Mouse (Mus musculus): Measurements from ENCODE around the gene Ddx50. TPM values are rescaled to one million over a fixed set of nuclear protein-coding genes. Genes with fewer than 3 reads are reported as not detected.

The Ddx50 gene
- polyA plus RNA-seq, 1 experiment from 2014 or later = 107 TPM

DNA sequence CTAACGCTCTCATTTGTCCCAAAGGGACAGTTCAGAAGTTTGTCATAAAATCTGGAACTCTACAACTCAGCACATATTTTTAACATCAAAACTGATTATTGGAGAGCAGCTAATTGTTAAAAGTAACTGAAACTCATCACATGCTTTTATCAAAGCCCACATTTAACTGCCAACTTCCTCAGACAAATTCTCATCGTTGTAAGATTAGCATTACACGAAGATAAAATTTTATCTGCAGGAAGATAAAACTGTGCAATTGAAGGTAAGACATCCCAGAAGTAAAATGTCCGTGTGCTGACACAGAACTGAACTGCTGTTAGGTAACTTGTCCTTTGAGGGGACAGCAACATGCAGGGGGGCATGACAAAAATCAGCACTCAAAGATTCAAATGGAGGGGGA is 82.2 kb downstream of the Ddx50 start:
- no peaks in the 10 kb centered on the region for H3K4me1 ChIP-seq
- H3K27ac ChIP-seq (replicated peaks) = no peak overlapping the region
- H3K36me3 ChIP-seq = peaks cover 83% of the 10 kb centered on the region
- no peaks in the 10 kb centered on the region for H3K9me3 ChIP-seq
- no peaks in the 10 kb centered on the region for H3K27me3 ChIP-seq
- H3K4me3 ChIP-seq = no peak overlapping the region
- H3K4me2 ChIP-seq (replicated peaks) = no peak overlapping the region
- H3K9ac ChIP-seq (replicated peaks) = no peak overlapping the region
- no peak for ATAC-seq (replicated peaks)
- 92% methylated on average over 4 of the region's 4 CpGs for WGBS

Small RNA genes within 50 kb of the gene (microRNA-seq; reads per million reads assigned to microRNA genes)
- not detected for gene Mir7215

Other genes starting within 250 kb of the Ddx50 start
- gene Hkdc1, start 228.7 kb downstream of the Ddx50 start, polyA plus RNA-seq (2015; fragmentation: Nextera tagmentation; extraction: Ambion mirVana) = 0.24 and 0.36 TPM in 2 replicates
- gene 4930507D05Rik, start 201.7 kb downstream of the Ddx50 start, polyA plus RNA-seq (2015; fragmentation: Nextera tagmentation; extraction: Ambion mirVana) = 1.0 and 1.1 TPM in 2 replicates
- gene Supv3l1, start 201.5 kb downstream of the Ddx50 start, polyA plus RNA-seq (2015; fragmentation: Nextera tagmentation; extraction: Ambion mirVana) = 21.3 and 23.5 TPM in 2 replicates
- 76.1 and 78.8 TPM in 2 replicates for gene Vps26a, start 164.4 kb downstream of the Ddx50 start, polyA plus RNA-seq (2015; fragmentation: Nextera tagmentation; extraction: Ambion mirVana)
- 5.5 and 6.4 TPM in 2 replicates for gene Srgn, start 123.8 kb downstream of the Ddx50 start, polyA plus RNA-seq (2015; fragmentation: Nextera tagmentation; extraction: Ambion mirVana)
- gene Kif1bp, start 72.8 kb downstream of the Ddx50 start, polyA plus RNA-seq (2015; fragmentation: Nextera tagmentation; extraction: Ambion mirVana) = 69.3 and 76.0 TPM in 2 replicates
- 19.0 and 21.6 TPM in 2 replicates for gene Ddx21, start 48.9 kb downstream of the Ddx50 start, polyA plus RNA-seq (2015; fragmentation: Nextera tagmentation; extraction: Ambion mirVana)
- 2.3 and 2.5 TPM in 2 replicates for gene Stox1, start 74.9 kb upstream of the Ddx50 start, polyA plus RNA-seq (2015; fragmentation: Nextera tagmentation; extraction: Ambion mirVana)
- gene Ccar1, start 141.1 kb upstream of the Ddx50 start, polyA plus RNA-seq (2015; fragmentation: Nextera tagmentation; extraction: Ambion mirVana) = 119 and 135 TPM in 2 replicates